Comparison of ENCODE assay signal across 8 mouse cellular contexts in the genomic region with DNA sequence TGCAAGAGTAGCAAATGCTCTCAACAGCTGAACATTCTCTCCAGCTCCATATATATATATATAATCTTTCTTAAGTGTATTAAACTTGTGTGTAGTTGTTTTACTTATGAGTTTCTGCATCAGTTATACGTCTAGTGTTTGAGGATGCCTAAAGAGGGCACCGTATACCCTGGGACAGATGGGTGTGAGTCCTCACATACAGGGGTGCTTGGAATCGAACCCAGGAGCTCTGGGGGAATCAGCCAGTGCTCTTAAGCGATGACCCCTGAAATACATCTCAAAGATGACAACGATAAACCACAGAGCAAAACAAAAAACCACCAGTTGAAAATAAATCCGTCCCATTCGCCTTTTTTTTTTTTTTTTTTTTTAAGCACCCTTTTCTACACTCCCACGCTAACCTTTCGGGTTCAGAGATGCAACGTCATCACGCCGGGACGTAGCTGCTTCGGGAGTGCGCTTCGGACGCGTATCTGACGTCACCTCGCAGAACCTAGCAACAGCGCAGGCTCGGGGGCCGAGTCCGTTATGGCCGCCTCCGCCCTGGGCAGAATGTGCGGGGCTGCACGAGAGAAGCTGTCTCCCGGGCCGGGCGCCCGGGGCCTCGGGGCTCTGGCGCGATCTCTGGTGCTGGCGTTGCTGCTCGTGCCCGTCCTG. TPM values are rescaled to one million over a fixed set of nuclear protein-coding genes. Genes with fewer than 3 reads are reported as not detected.
DNase-seq lines count a peak whose midpoint lies in the region; ATAC-seq and TF ChIP-seq lines count a peak whose summit lies in the region.

9530068E07Rik (plus strand) TSS at position 489 of the 657 bp plus-strand sequence.

- peak within 1 kb of the TSS; percentile 73 for H3K4me2 ChIP-seq in forebrain, embryonic 13.5 days
- H3K4me2 ChIP-seq in liver, postnatal 0 days (ENCODE audit: low read depth, low read length): peak within 1 kb of the TSS; percentile 72
- peak within 1 kb of the TSS; percentile 54 for H3K4me2 ChIP-seq in neural tube, embryonic 14.5 days (ENCODE audit: low read depth, low read length)

- TF ChIP-seq CTCF in E14TG2a.4 (conservative IDR thresholded peaks at IDR 0.05; ENCODE audit: low read length): no peak
- no peak for TF ChIP-seq CTCF in liver, postnatal 0 days (IDR thresholded peaks at IDR 0.05; ENCODE audit: low read depth)

- intact Hi-C loops in heart, postnatal 10 days (cut with DNase I): no loop called here

- no peaks in the 10 kb centered on the region for H3K9me3 ChIP-seq in E14TG2a.4 (ENCODE audit: low read length)
- no peaks in the 10 kb centered on the region for H3K9me3 ChIP-seq in forebrain, embryonic 13.5 days (replicated peaks)
- no peaks in the 10 kb centered on the region for H3K9me3 ChIP-seq in liver, postnatal 0 days (ENCODE audit: low read length)
- no peaks in the 10 kb centered on the region for H3K9me3 ChIP-seq in neural tube, embryonic 14.5 days (ENCODE audit: control insufficient read depth, low read length)

- WGBS in forebrain, embryonic 13.5 days: under 1% methylated on average over 38 of the region's 38 CpGs
- 2% methylated on average over 38 of the region's 38 CpGs for WGBS in large intestine, adult 2 months
- WGBS in liver, postnatal 0 days (ENCODE audit: insufficient replicate concordance): 1% methylated on average over 38 of the region's 38 CpGs
- WGBS in neural tube, embryonic 14.5 days: 1% methylated on average over 38 of the region's 38 CpGs

- H3K36me3 ChIP-seq in E14TG2a.4 (ENCODE audit: insufficient read depth, low read length): peaks cover 33% of the 10 kb centered on the region
- H3K36me3 ChIP-seq in forebrain, embryonic 13.5 days (ENCODE audit: poor library complexity, severe bottlenecking): no peaks in the 10 kb centered on the region
- no peaks in the 10 kb centered on the region for H3K36me3 ChIP-seq in liver, postnatal 0 days (replicated peaks; ENCODE audit: insufficient read depth, low read length)
- H3K36me3 ChIP-seq in neural tube, embryonic 14.5 days (ENCODE audit: control insufficient read depth, insufficient read depth, low read length): no peaks in the 10 kb centered on the region

- no peaks in the 10 kb centered on the region for H3K27me3 ChIP-seq in E14TG2a.4 (ENCODE audit: insufficient read depth, low read length)
- no peaks in the 10 kb centered on the region for H3K27me3 ChIP-seq in forebrain, embryonic 13.5 days
- H3K27me3 ChIP-seq in liver, postnatal 0 days (ENCODE audit: insufficient read depth, low read length): no peaks in the 10 kb centered on the region
- no peaks in the 10 kb centered on the region for H3K27me3 ChIP-seq in neural tube, embryonic 14.5 days (ENCODE audit: control insufficient read depth, insufficient read depth, low read length)

- H3K27ac ChIP-seq in forebrain, embryonic 13.5 days: peak within 1 kb of the TSS; percentile 82
- peak within 1 kb of the TSS; percentile 98 for H3K27ac ChIP-seq in liver, postnatal 0 days (ENCODE audit: low read depth)
- H3K27ac ChIP-seq in neural tube, embryonic 14.5 days (ENCODE audit: low read depth, low read length): peak within 1 kb of the TSS; percentile 90

- peak; percentile 98 for ATAC-seq in forebrain, embryonic 13.5 days
- peak; percentile 93 for ATAC-seq in liver, postnatal 0 days
- peak; percentile 95 for ATAC-seq in neural tube, embryonic 14.5 days (ENCODE audit: low read depth)

- 0 out of 2 replicates have a peak, but pooled peaks have one; percentile 22 for TF ChIP-seq EP300 in liver, postnatal 0 days (IDR thresholded peaks at IDR 0.05; ENCODE audit: low read depth)

- H3K9ac ChIP-seq in forebrain, embryonic 13.5 days: peak within 1 kb of the TSS; percentile 85
- peak within 1 kb of the TSS; percentile 95 for H3K9ac ChIP-seq in liver, postnatal 0 days (replicated peaks)
- H3K9ac ChIP-seq in neural tube, embryonic 14.5 days (replicated peaks; ENCODE audit: low read depth, low read length): peak within 1 kb of the TSS; percentile 95

- peak within 1 kb of the TSS; percentile 99 for H3K4me3 ChIP-seq in E14TG2a.4 (replicated peaks; ENCODE audit: low read length)
- H3K4me3 ChIP-seq in forebrain, embryonic 13.5 days: peak within 1 kb of the TSS; percentile 85
- peak within 1 kb of the TSS; percentile 98 for H3K4me3 ChIP-seq in liver, postnatal 0 days (ENCODE audit: low read depth, low read length)
- H3K4me3 ChIP-seq in neural tube, embryonic 14.5 days (ENCODE audit: low read depth, low read length): peak within 1 kb of the TSS; percentile 92

- H3K4me1 ChIP-seq in E14TG2a.4 (replicated peaks; ENCODE audit: low read depth, low read length): peaks cover 70% of the 10 kb centered on the region
- H3K4me1 ChIP-seq in forebrain, embryonic 13.5 days: peaks cover 20% of the 10 kb centered on the region
- H3K4me1 ChIP-seq in liver, postnatal 0 days (ENCODE audit: insufficient read depth): peaks cover 12% of the 10 kb centered on the region
- H3K4me1 ChIP-seq in neural tube, embryonic 14.5 days (ENCODE audit: control insufficient read depth, insufficient read depth, low read length): 0 out of 2 replicates have a peak, but pooled peaks cover 2% of the 10 kb centered on the region

- DNase-seq in c-Kit-positive CD71-positive TER-119-positive erythroid progenitor cells, embryonic 14.5 days (ENCODE audit: low spot score): peak; percentile 92
- DNase-seq in heart, postnatal 10 days: peak; percentile 94 to 95
- peak; percentile 88 for DNase-seq in large intestine, adult 2 months (ENCODE audit: low read depth, low spot score)
- DNase-seq in liver, postnatal 0 days: peak; percentile 93
- peak; percentile 92 for DNase-seq in testis, postnatal 10 days (ENCODE audit: low spot score)

RNA-seq across cellular contexts. Expression of gene 9530068E07Rik, which starts in this region (rescaled TPM):
- 112 and 121 TPM in 2 replicates for polyA plus RNA-seq in forebrain, embryonic 13.5 days (2015; fragmentation: Nextera tagmentation; extraction: Ambion mirVana)
- 100 to 1,000 TPM; 111 to 117 TPM for total RNA-seq in heart, postnatal 10 days (2021)
- polyA plus RNA-seq in large intestine, adult 2 months (2012; rRNA removed): 60.8 and 69.6 TPM in 2 replicates
- polyA plus RNA-seq in liver, postnatal 0 days (2015; fragmentation: Nextera tagmentation; extraction: Ambion mirVana): 82.4 and 88.9 TPM in 2 replicates
- polyA plus RNA-seq in neural tube, embryonic 14.5 days (2014; fragmentation: Nextera tagmentation; extraction: Ambion mirVana): 122 and 143 TPM in 2 replicates

Comparison
In these comparisons a context has a peak if more than half of its experiments do, and no peak if none do; other contexts are left out.
1. Peak in every context shown above with its lines: DNase-seq, ATAC-seq, H3K4me3 ChIP-seq and H3K27ac ChIP-seq.